Mouse (Mus musculus) kidney, adult 11 months (tissue): Measurements from ENCODE around the gene Mcoln2.

Experiments
- DNase-seq: peaks from one replicate; pipeline ENCODE4 v3.0.0; 2022

The Mcoln2 gene

GRCm38 (mm10) chr3:146233741-146234140 lies 84.1 kb downstream of the Mcoln2 start:
- no peak for DNase-seq

DNA sequence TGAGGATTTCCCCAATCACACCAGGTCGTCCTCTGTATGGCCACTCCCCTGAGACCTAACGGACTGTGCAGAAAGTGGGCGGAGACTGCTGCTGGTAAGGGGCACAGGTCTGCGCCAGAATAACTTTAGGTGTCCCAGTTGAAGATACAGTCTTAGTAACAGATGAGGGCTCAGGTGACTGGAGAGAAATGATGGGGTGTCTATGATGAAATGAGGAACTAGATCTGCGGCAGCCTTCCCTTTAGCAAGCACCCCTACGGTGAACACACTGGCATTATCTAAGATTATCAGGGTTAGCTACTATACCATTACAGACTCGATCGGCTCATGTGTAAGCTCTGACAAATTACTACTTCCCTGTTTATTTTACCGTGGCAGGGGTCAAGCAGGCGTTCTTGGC lies 84.9 kb downstream of the Mcoln2 start:
- no peak for DNase-seq

DNA sequence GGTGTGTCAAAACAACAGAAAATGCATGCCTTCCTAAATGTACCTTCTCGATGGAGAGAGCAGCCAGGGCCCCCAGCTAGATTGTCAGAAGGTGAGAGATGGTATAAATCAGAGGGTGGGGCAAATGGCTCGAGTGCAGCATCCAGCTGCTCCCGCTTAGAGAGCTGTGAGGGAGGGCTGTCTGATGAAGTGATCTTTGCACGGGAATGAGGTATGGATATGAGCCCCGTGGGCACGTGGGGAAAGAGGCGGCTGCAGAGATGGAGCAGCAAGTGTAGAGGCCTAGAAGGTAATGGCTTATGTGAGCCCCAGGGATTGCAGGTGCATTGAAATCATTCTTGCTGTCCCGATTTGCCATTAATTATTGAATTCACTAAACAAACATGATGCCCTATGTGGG lies 86.6 kb downstream of the Mcoln2 start:
- DNase-seq: no peak

DNA sequence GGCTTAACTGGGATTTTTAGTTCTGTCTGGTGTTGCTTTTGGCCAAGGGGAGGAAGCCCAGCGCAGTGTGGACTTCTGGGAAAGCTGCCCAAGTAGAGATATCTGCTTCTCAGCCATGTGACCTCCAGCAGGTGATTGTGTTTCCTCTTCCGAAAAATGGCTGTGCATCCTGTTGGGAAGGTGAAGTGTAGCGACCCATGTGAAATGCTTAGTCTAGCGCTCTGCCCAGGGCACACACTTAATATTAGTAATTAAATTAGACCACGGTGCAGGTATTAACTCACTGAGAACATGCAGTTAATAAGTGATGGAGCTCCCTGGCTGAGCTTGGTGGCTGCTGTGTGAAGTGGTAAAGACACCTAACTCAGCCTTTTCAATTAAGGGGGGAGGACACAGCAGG lies 88.0 kb downstream of the Mcoln2 start:
- DNase-seq: peak; percentile 81

- no peak for DNase-seq
Observed at GRCm38 (mm10) chr3:146244630-146245029, 95.0 kb downstream of the Mcoln2 start.
